Mouse (Mus musculus) ES-E14 (cell line): Measurements from ENCODE around the gene Ebf1.

ENCODE experiments used
- CHD2 ChIP-seq: IDR thresholded peaks from 2 replicates; pipeline ENCODE4 v1.6.1; 2014; ENCODE audit warnings: mild to moderate bottlenecking, low read depth, low read length, inconsistent platforms
- HCFC1 ChIP-seq: IDR thresholded peaks from 2 replicates; pipeline ENCODE4 v1.6.1; 2012; ENCODE audit warnings: low read length, inconsistent platforms, borderline replicate concordance; ENCODE audit not compliant: insufficient read depth

DNA sequence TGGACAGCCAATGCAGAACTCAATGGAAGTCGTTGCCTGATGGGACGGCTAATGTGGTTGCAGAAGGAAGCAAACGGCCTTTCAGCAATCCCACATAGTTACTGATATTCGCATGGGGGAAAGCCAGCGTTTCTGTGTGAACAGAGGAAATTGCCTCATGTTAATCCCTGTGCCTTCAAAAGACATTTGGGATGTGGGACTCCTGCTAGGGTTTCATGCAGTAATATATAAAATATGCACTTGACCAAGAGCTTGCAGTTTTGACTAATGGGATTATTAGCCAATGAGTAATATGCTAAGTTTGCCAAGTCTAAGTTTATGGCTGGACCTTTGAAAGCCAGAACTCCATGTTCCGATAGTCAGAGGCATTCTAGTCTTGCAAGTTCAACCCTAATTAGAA lies 331.4 kb downstream of the Ebf1 start:
- TF ChIP-seq CHD2, result no peak
- TF ChIP-seq HCFC1, result no peak
